In the genomic region with DNA sequence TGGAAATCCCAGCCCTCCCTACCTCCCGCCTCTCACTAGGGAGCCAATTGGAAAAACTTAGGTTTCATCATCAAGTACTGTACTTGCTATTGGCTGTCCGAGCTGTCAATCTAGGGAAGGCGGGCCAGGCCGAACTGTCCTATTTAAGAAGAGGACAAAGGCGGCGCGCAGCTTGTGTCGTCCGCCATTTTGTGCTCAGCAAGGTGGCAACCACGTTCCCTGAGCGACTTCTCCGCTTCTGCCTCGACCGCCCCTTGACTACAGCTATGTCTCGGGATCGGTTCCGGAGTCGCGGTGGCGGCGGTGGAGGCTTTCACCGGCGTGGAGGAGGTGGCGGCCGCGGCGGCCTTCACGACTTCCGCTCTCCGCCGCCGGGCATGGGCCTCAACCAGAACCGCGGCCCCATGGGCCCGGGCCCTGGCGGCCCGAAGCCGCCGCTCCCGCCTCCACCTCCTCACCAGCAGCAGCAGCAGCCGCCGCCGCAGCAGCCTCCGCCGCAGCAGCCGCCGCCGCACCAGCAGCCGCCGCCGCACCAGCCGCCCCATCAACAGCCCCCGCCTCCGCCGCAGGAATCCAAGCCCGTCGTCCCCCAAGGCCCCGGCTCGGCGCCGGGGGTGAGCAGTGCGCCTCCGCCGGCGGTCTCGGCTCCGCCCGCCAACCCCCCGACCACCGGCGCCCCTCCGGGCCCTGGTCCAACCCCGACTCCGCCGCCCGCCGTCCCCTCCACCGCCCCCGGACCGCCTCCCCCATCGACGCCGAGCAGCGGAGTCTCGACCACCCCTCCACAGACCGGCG, we compare ENCODE assay signal across 7 mouse cellular contexts. TPM values are rescaled to one million over a fixed set of nuclear protein-coding genes. Genes with fewer than 3 reads are reported as not detected.
DNase-seq lines count a peak whose midpoint lies in the region; ATAC-seq lines count a peak whose summit lies in the region.

A gene (plus strand): TSS at position 174 of the 795 bp plus-strand sequence.

- peak within 1 kb of the TSS; percentile 100 for H3K9ac ChIP-seq in intestine, embryonic 16.5 days (ENCODE audit: low read depth, low read length)
- H3K9ac ChIP-seq in midbrain, embryonic 11.5 days (ENCODE audit: low read length) = peak within 1 kb of the TSS; percentile 100

- H3K27ac ChIP-seq in intestine, embryonic 16.5 days (ENCODE audit: low read length) = peak within 1 kb of the TSS; percentile 98
- H3K27ac ChIP-seq in midbrain, embryonic 11.5 days (ENCODE audit: low read depth, low read length) = peak within 1 kb of the TSS; percentile 96

- no peaks in the 10 kb centered on the region for H3K9me3 ChIP-seq in intestine, embryonic 16.5 days (ENCODE audit: control insufficient read depth, low read length)
- no peaks in the 10 kb centered on the region for H3K9me3 ChIP-seq in midbrain, embryonic 11.5 days (ENCODE audit: control insufficient read depth, low read length)

- no peaks in the 10 kb centered on the region for H3K27me3 ChIP-seq in intestine, embryonic 16.5 days (replicated peaks; ENCODE audit: control insufficient read depth, insufficient read depth, low read length)
- H3K27me3 ChIP-seq in midbrain, embryonic 11.5 days (ENCODE audit: control insufficient read depth, insufficient read depth, low read length) = no peaks in the 10 kb centered on the region

- intact Hi-C loops in left cerebral cortex, postnatal 36 days (cut with DNase I) = loop anchor here (5.0 kb wide), 1 partner anchor 54 kb away; a partner anchor contains a TSS

- WGBS in intestine, embryonic 16.5 days = under 1% methylated on average over 73 of the region's 87 CpGs
- WGBS in midbrain, embryonic 11.5 days = 0% methylated on average over 56 of the region's 87 CpGs

- peak; percentile 96 for DNase-seq in adrenal gland, adult 8-10 months
- DNase-seq in embryo, embryonic 9.5 days (ENCODE audit: extremely low spot score) = peak; percentile 99
- peak; percentile 97 for DNase-seq in gastrocnemius, postnatal 4 days (ENCODE audit: low spot score in 2 of 2)
- DNase-seq in left cerebral cortex, postnatal 36 days (ENCODE audit: low spot score in 2 of 2) = peak; percentile 98 to 100
- peak; percentile 100 for DNase-seq in midbrain, embryonic 11.5 days (ENCODE audit: low spot score, missing footprints)
- DNase-seq in skeletal muscle tissue, adult 2 months (ENCODE audit: low read depth, low spot score) = peak; percentile 99

- H3K4me1 ChIP-seq in intestine, embryonic 16.5 days (ENCODE audit: control insufficient read depth, insufficient read depth, low read length) = peaks cover 15% of the 10 kb centered on the region
- H3K4me1 ChIP-seq in midbrain, embryonic 11.5 days (ENCODE audit: control insufficient read depth, insufficient read depth, low read length) = peaks cover 15% of the 10 kb centered on the region

- H3K36me3 ChIP-seq in intestine, embryonic 16.5 days (ENCODE audit: control insufficient read depth, insufficient read depth, low read length) = no peaks in the 10 kb centered on the region
- peaks cover 13% of the 10 kb centered on the region; the same call in 1 of the 2 replicates for H3K36me3 ChIP-seq in midbrain, embryonic 11.5 days (ENCODE audit: control insufficient read depth, insufficient read depth, low read length)

- peak within 1 kb of the TSS; percentile 99 for H3K4me3 ChIP-seq in intestine, embryonic 16.5 days (ENCODE audit: low read length)
- peak within 1 kb of the TSS; percentile 100 for H3K4me3 ChIP-seq in midbrain, embryonic 11.5 days (ENCODE audit: low read depth, low read length)

- peak; percentile 98 for ATAC-seq in intestine, embryonic 16.5 days
- peak; percentile 96 for ATAC-seq in midbrain, embryonic 11.5 days (ENCODE audit: low FRiP score)

- peak within 1 kb of the TSS; percentile 58 for H3K4me2 ChIP-seq in intestine, embryonic 16.5 days (ENCODE audit: low read depth, low read length)
- H3K4me2 ChIP-seq in midbrain, embryonic 11.5 days = peak within 1 kb of the TSS; percentile 89

RNA-seq across cellular contexts. Expression of the gene that starts here (rescaled TPM):
- total RNA-seq in adrenal gland, adult 8-10 months (2022) = 100 to 1,000 TPM; 141 to 249 (median 190) TPM
- total RNA-seq in gastrocnemius, postnatal 4 days (2021) = 100 to 1,000 TPM; 171 to 250 TPM
- polyA plus RNA-seq in intestine, embryonic 16.5 days (2015; fragmentation: Nextera tagmentation; extraction: Ambion mirVana) = 39.7 and 42.1 TPM in 2 replicates
- 100 to 1,000 TPM; 163 to 281 TPM for total RNA-seq in left cerebral cortex, postnatal 36 days (2021)
- 160 and 165 TPM in 2 replicates for polyA plus RNA-seq in midbrain, embryonic 11.5 days (2014; fragmentation: Nextera tagmentation; extraction: Ambion mirVana)

Comparison
In these comparisons a context has a peak if more than half of its experiments do, and no peak if none do; other contexts are left out.
1. Peak in every context shown above with its lines: DNase-seq, ATAC-seq, H3K4me3 ChIP-seq and H3K27ac ChIP-seq.